Mouse (Mus musculus): Measurements from ENCODE around the gene Ino80.

DNA sequence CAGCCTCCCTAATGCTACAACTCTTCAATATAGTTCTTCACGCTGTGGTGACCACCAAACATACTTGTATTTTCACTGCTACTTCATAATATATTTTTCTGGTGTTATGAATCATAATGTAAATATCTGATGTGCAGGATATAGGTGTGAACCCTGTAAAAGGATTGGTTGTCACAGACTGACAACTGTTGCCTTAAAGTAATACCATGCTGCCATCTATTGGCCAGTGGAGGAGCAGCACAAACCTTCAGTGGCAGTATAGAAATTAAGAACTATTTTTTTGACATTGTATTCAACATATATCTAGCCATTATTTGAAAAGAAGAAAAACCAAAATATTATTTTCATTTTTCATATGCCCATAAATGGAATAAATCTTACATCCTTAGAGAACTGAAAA, 40.5 kb downstream of the Ino80 start:
- no peak for TF ChIP-seq POLR2A (IDR thresholded peaks at IDR 0.05; ENCODE audit: borderline replicate concordance, low read depth, low read length)
- TF ChIP-seq CTCF (IDR thresholded peaks at IDR 0.05; ENCODE audit: low read depth, low read length): no peak
